Mouse (Mus musculus) ES-E14 (cell line): ENCODE measurements around the gene Ifng.

Source experiments
- HCFC1 ChIP-seq: IDR thresholded peaks from 2 replicates; pipeline ENCODE4 v1.6.1; 2012; ENCODE audit warnings: low read length, inconsistent platforms, borderline replicate concordance; ENCODE audit not compliant: insufficient read depth
- MAFK ChIP-seq: IDR thresholded peaks from 2 replicates; pipeline ENCODE4 v1.6.1; 2014; ENCODE audit warnings: mild to moderate bottlenecking, low read depth, low read length, inconsistent platforms; ENCODE audit not compliant: insufficient read depth
- ZNF384 ChIP-seq: IDR thresholded peaks from 2 replicates; pipeline ENCODE4 v1.6.1; 2012; ENCODE audit warnings: low read depth, low read length, inconsistent platforms

DNA sequence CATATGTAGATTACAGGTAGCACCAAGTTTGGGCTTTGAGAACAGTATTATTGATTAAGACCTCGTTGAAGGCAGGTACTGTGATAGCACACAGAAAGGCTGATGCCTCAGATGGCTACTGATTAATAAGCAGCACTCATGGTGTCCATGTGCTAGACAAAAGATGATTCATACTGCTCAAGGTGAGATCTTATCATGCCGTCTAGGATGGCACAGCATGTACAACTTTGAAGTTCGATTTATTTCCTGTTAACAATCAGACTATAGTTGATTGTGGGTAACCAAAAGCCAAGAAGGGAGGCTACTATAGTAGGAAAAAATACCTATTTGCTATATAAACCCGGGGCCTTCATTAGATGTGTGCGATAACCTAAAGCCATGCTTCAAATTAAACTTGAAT lies 28.1 kb upstream of the Ifng start:
- no peak for TF ChIP-seq MAFK
- TF ChIP-seq HCFC1, result no peak
- TF ChIP-seq ZNF384, result no peak
